Comparison of ENCODE assay signal across 8 mouse cellular contexts in the genomic region with DNA sequence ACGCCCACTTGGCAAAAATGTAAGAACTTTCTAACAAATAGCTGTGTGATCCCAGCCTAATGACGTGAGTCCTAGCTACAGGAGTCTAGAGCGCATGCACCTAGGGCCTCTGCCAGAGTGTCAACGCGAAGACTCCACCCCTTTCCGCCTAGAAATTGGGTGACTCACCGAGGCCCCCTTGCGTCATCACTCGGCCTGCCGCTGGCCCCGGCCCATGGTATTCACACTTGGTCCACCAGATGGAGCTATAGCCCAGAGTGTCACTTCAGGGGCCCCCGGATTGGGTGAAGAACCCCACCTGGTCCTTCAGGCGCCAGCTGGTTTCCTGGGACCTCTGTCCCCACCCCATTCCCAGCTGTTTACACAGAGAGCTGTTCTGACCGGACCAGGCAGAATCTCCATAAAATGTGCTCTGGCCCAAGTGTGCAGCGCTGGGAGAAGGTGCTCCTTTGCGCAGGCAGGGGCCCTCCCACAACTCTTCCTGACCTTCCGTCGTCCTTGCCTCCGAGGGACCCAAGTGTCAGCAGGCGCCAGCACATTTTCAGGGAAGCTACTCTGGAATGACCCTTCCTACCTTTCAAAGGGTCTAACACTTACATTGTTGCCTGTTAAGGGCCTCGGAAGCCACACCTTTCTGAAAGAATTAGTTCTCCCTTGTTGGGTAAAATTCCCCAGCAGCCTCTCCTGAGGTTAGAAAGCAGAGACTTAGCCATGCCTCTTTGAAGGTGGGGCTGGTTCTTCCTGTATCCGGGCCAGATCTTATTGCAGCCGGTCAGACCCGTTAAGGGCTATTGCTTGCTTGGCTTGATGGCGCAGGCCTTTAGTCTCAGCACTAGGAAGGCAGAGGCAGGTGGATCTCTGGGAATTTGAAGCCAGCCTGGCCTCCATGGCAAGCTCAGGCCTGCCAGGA. TPM values are rescaled to one million over a fixed set of nuclear protein-coding genes. Genes with fewer than 3 reads are reported as not detected.
A peak's percentile ranks its signal among the peaks of the same experiment; 100 is the strongest.
DNase-seq lines count a peak whose midpoint lies in the region; ATAC-seq and TF ChIP-seq lines count a peak whose summit lies in the region.

No protein-coding gene starts in this region.

- WGBS in heart, embryonic 11.5 days (ENCODE audit: insufficient replicate concordance), result 9% methylated on average over 25 of the region's 25 CpGs
- WGBS in kidney, embryonic 16.5 days, result 5% methylated on average over 25 of the region's 25 CpGs
- WGBS in liver, adult 2 months, result 15% methylated on average over 25 of the region's 25 CpGs
- 8% methylated on average over 25 of the region's 25 CpGs for WGBS in stomach, embryonic 14.5 days

- H3K4me3 ChIP-seq in C2C12 (ENCODE audit: insufficient read depth, poor library complexity, severe bottlenecking), result no peak overlapping the region
- H3K4me3 ChIP-seq in erythroblast, embryonic 14.5 days (replicated peaks), result peak overlapping the region; percentile 71
- H3K4me3 ChIP-seq in heart, embryonic 11.5 days (ENCODE audit: low read depth, low read length), result peak overlapping the region; percentile 17; the same call in 1 of the 2 replicates
- H3K4me3 ChIP-seq in kidney, embryonic 16.5 days (ENCODE audit: low read length), result peak overlapping the region; percentile 32
- H3K4me3 ChIP-seq in liver, adult 2 months (ENCODE audit: insufficient read depth, low read depth, low read length), result peak overlapping the region; percentile 34; the same call in 1 of the 2 replicates
- no peak overlapping the region for H3K4me3 ChIP-seq in stomach, embryonic 14.5 days (ENCODE audit: low read depth, low read length)

- peak; percentile 85 for TF ChIP-seq CTCF in C2C12 (IDR thresholded peaks at IDR 0.05; ENCODE audit: control insufficient read depth, insufficient read depth, insufficient read length)
- TF ChIP-seq CTCF in brain, embryonic 14.5 days (IDR thresholded peaks at IDR 0.05; ENCODE audit: borderline replicate concordance, extremely low read depth, insufficient read depth, insufficient read length), result peak; percentile 87
- peak; percentile 88 for TF ChIP-seq CTCF in liver, adult 2 months (IDR thresholded peaks at IDR 0.05; ENCODE audit: low read depth, low read length)

- H3K36me3 ChIP-seq in C2C12 (ENCODE audit: control insufficient read depth, insufficient read depth), result no peaks in the 10 kb centered on the region
- H3K36me3 ChIP-seq in erythroblast, embryonic 14.5 days (ENCODE audit: control insufficient read depth), result peaks cover 13% of the 10 kb centered on the region
- H3K36me3 ChIP-seq in heart, embryonic 11.5 days (ENCODE audit: control insufficient read depth, insufficient read depth, low read length), result no peaks in the 10 kb centered on the region
- H3K36me3 ChIP-seq in kidney, embryonic 16.5 days (ENCODE audit: insufficient read depth, low read length), result no peaks in the 10 kb centered on the region
- H3K36me3 ChIP-seq in liver, adult 2 months (ENCODE audit: control insufficient read depth, insufficient read depth, low read length), result no peaks in the 10 kb centered on the region
- no peaks in the 10 kb centered on the region for H3K36me3 ChIP-seq in stomach, embryonic 14.5 days (ENCODE audit: control insufficient read depth, insufficient read depth, low read length)

- H3K79me2 ChIP-seq in C2C12 (ENCODE audit: control insufficient read depth, insufficient read depth), result no peaks in the 10 kb centered on the region
- peaks cover 13% of the 10 kb centered on the region; the same call in 1 of the 2 replicates for H3K79me2 ChIP-seq in liver, adult 2 months (ENCODE audit: control insufficient read depth, insufficient read depth, low read length)

- no peak overlapping the region for H3ac ChIP-seq in C2C12 (ENCODE audit: control insufficient read depth, insufficient read length, low read depth)

- H3K4me1 ChIP-seq in erythroblast, embryonic 14.5 days (ENCODE audit: control insufficient read depth), result peaks cover 83% of the 10 kb centered on the region
- peaks cover 32% of the 10 kb centered on the region for H3K4me1 ChIP-seq in heart, embryonic 11.5 days (ENCODE audit: control insufficient read depth, insufficient read depth, low read length)
- H3K4me1 ChIP-seq in kidney, embryonic 16.5 days (ENCODE audit: insufficient read depth, low read length), result peaks cover 35% of the 10 kb centered on the region
- H3K4me1 ChIP-seq in liver, adult 2 months (ENCODE audit: control insufficient read depth, insufficient read depth, low read length), result peaks cover 13% of the 10 kb centered on the region
- peaks cover 28% of the 10 kb centered on the region for H3K4me1 ChIP-seq in stomach, embryonic 14.5 days (ENCODE audit: control insufficient read depth, insufficient read depth, low read length)

- H3K9me3 ChIP-seq in erythroblast, embryonic 14.5 days (ENCODE audit: control insufficient read depth, low read length), result peaks cover 2% of the 10 kb centered on the region
- no peaks in the 10 kb centered on the region for H3K9me3 ChIP-seq in heart, embryonic 11.5 days (replicated peaks; ENCODE audit: control insufficient read depth, low read length)
- H3K9me3 ChIP-seq in kidney, embryonic 16.5 days (ENCODE audit: low read length), result no peaks in the 10 kb centered on the region
- no peaks in the 10 kb centered on the region for H3K9me3 ChIP-seq in stomach, embryonic 14.5 days (ENCODE audit: control insufficient read depth, low read depth, low read length)

- H3K27ac ChIP-seq in heart, embryonic 11.5 days (ENCODE audit: low read depth, low read length), result peak overlapping the region; percentile 86
- peak overlapping the region; percentile 90 for H3K27ac ChIP-seq in kidney, embryonic 16.5 days (ENCODE audit: low read length)
- peak overlapping the region; percentile 60 for H3K27ac ChIP-seq in liver, adult 2 months (replicated peaks; ENCODE audit: insufficient read depth, low read depth, low read length)
- peak overlapping the region; percentile 94 for H3K27ac ChIP-seq in stomach, embryonic 14.5 days (ENCODE audit: low read length)

- H3K4me2 ChIP-seq in heart, embryonic 11.5 days, result peak overlapping the region; percentile 59
- H3K4me2 ChIP-seq in kidney, embryonic 16.5 days (replicated peaks; ENCODE audit: low read depth, low read length), result peak overlapping the region; percentile 58
- peak overlapping the region; percentile 37 for H3K4me2 ChIP-seq in stomach, embryonic 14.5 days (replicated peaks; ENCODE audit: low read depth, low read length)

- no peak for TF ChIP-seq POLR2A in brain, embryonic 14.5 days (IDR thresholded peaks at IDR 0.05; ENCODE audit: borderline replicate concordance, extremely low read depth, insufficient read depth, insufficient read length, poor library complexity, severe bottlenecking)
- 0 out of 2 replicates have a peak, but pooled peaks have one; percentile 32 for TF ChIP-seq POLR2A in liver, adult 2 months (IDR thresholded peaks at IDR 0.05; ENCODE audit: extremely low read depth, insufficient read depth, low read length)

- peak; percentile 94 for DNase-seq in brain, embryonic 14.5 days (ENCODE audit: low read depth)
- peak; percentile 99 for DNase-seq in liver, adult 2 months (ENCODE audit: extremely low read depth, low read depth, low spot score)
- peak; percentile 99 for DNase-seq in naive thymus-derived CD4-positive, alpha-beta T cell, adult 2 months (ENCODE audit: low read depth)

- ATAC-seq in heart, embryonic 11.5 days (replicated peaks; ENCODE audit: insufficient number of reproducible peaks, low FRiP score, low TSS enrichment), result peak; percentile 85
- ATAC-seq in kidney, embryonic 16.5 days (ENCODE audit: low FRiP score, low TSS enrichment), result peak; percentile 91
- peak; percentile 90 for ATAC-seq in stomach, embryonic 14.5 days (ENCODE audit: insufficient number of reproducible peaks, insufficient read depth, low FRiP score, low read depth)

- H3K27me3 ChIP-seq in C2C12 (ENCODE audit: control insufficient read depth, insufficient read depth, insufficient read length), result no peaks in the 10 kb centered on the region
- no peaks in the 10 kb centered on the region for H3K27me3 ChIP-seq in erythroblast, embryonic 14.5 days (ENCODE audit: control insufficient read depth)
- no peaks in the 10 kb centered on the region for H3K27me3 ChIP-seq in heart, embryonic 11.5 days (ENCODE audit: control insufficient read depth, insufficient read depth, low read length)
- H3K27me3 ChIP-seq in kidney, embryonic 16.5 days (ENCODE audit: insufficient read depth, low read length), result no peaks in the 10 kb centered on the region
- no peaks in the 10 kb centered on the region for H3K27me3 ChIP-seq in liver, adult 2 months (ENCODE audit: control insufficient read depth, insufficient read depth, low read length)
- H3K27me3 ChIP-seq in stomach, embryonic 14.5 days (ENCODE audit: control insufficient read depth, insufficient read depth, low read length), result no peaks in the 10 kb centered on the region

- H3K79me3 ChIP-seq in C2C12 (ENCODE audit: low read depth), result no peaks in the 10 kb centered on the region

- H3K9ac ChIP-seq in heart, embryonic 11.5 days (ENCODE audit: low read depth, low read length), result peak overlapping the region; percentile 70
- H3K9ac ChIP-seq in kidney, embryonic 16.5 days (replicated peaks; ENCODE audit: low read length), result peak overlapping the region; percentile 50
- peak overlapping the region; percentile 72 for H3K9ac ChIP-seq in liver, adult 2 months (ENCODE audit: low read depth, low read length)
- H3K9ac ChIP-seq in stomach, embryonic 14.5 days (replicated peaks; ENCODE audit: low read depth, low read length), result no peak overlapping the region; the same call in 1 of the 2 replicates

TF ChIP-seq in C2C12, 6 proteins besides CTCF, POLR2A, EP300 and RAD21 (continues in another document):
- TF ChIP-seq MAX (IDR thresholded peaks at IDR 0.05) (peak; percentile 19), MYOG (IDR thresholded peaks at IDR 0.05; ENCODE audit: control insufficient read depth, extremely low read depth, insufficient read length) (no peak)

RNA-seq across cellular contexts. Expression of gene Ccnd3, which starts 6.5 kb away (rescaled TPM):
- polyA plus RNA-seq in C2C12 (2012; fragmentation: generic; extraction: Trizol), result 217 TPM
- polyA plus RNA-seq in brain, embryonic 14.5 days (2012; rRNA removed), result 59.7 and 68.5 TPM in 2 replicates
- 247 and 292 TPM in 2 replicates for polyA plus RNA-seq in erythroblast, embryonic 14.5 days (2012)
- 559 and 565 TPM in 2 replicates for polyA plus RNA-seq in heart, embryonic 11.5 days (2014; fragmentation: Nextera tagmentation; extraction: Ambion mirVana)
- polyA plus RNA-seq in kidney, embryonic 16.5 days (2015; fragmentation: Nextera tagmentation; extraction: Ambion mirVana), result 295 and 301 TPM in 2 replicates
- 16.8 and 23.4 TPM in 2 replicates for total RNA-seq in liver, adult 2 months (2014; rRNA removed)
- polyA plus RNA-seq in liver, adult 2 months (2012; rRNA removed), result 39.1 and 41.8 TPM in 2 replicates
- polyA plus RNA-seq in stomach, embryonic 14.5 days (2014; fragmentation: Nextera tagmentation; extraction: Ambion mirVana), result 425 and 428 TPM in 2 replicates

RNA-seq across cellular contexts. Expression of gene Taf8, which starts 9.3 kb away (rescaled TPM):
- polyA plus RNA-seq in C2C12 (2012; fragmentation: generic; extraction: Trizol), result 12.2 TPM
- 34.2 and 44.1 TPM in 2 replicates for polyA plus RNA-seq in brain, embryonic 14.5 days (2012; rRNA removed)
- polyA plus RNA-seq in erythroblast, embryonic 14.5 days (2012), result 2.9 and 4.3 TPM in 2 replicates
- polyA plus RNA-seq in heart, embryonic 11.5 days (2014; fragmentation: Nextera tagmentation; extraction: Ambion mirVana), result 15.9 and 18.3 TPM in 2 replicates
- 35.1 and 35.8 TPM in 2 replicates for polyA plus RNA-seq in kidney, embryonic 16.5 days (2015; fragmentation: Nextera tagmentation; extraction: Ambion mirVana)
- total RNA-seq in liver, adult 2 months (2014; rRNA removed), result 8.2 and 8.7 TPM in 2 replicates
- 7.8 and 9.6 TPM in 2 replicates for polyA plus RNA-seq in liver, adult 2 months (2012; rRNA removed)
- 24.5 and 27.3 TPM in 2 replicates for polyA plus RNA-seq in stomach, embryonic 14.5 days (2014; fragmentation: Nextera tagmentation; extraction: Ambion mirVana)

Comparison
In these comparisons a context has a peak if more than half of its experiments do, and no peak if none do; other contexts are left out.
1. H3K4me3 ChIP-seq: peak in erythroblast, embryonic 14.5 days (single experiment), heart, embryonic 11.5 days (single experiment), kidney, embryonic 16.5 days (single experiment) and liver, adult 2 months (single experiment); none in C2C12 (single experiment) and stomach, embryonic 14.5 days (single experiment).
2. Peak in every context shown above with its lines, with median percentiles within 50 percentile points of each other: CTCF ChIP-seq, DNase-seq, ATAC-seq, H3K27ac ChIP-seq and H3K4me2 ChIP-seq.